Mouse (Mus musculus) gastrocnemius, postnatal 4 days (tissue): Measurements from ENCODE around the gene Rdh11. TPM values are rescaled to one million over a fixed set of nuclear protein-coding genes. Genes with fewer than 3 reads are reported as not detected.

ENCODE experiments used
- DNase-seq, 2 experiments: peaks; one replicate each; pipeline ENCODE4 v3.0.0; 2021 to 2022; ENCODE audit warnings: low spot score in 2 of 2, mixed read lengths in 2 of 2
- total RNA-seq, 2 experiments: library from RNA; stranded (reverse); gene quantifications; 2 replicates each; pipeline ENCODE4 v1.2.3; 2021

Rdh11 gene
- total RNA-seq, 2 experiments from 2014 or later, result 7.2 to 8.4 TPM

DNA sequence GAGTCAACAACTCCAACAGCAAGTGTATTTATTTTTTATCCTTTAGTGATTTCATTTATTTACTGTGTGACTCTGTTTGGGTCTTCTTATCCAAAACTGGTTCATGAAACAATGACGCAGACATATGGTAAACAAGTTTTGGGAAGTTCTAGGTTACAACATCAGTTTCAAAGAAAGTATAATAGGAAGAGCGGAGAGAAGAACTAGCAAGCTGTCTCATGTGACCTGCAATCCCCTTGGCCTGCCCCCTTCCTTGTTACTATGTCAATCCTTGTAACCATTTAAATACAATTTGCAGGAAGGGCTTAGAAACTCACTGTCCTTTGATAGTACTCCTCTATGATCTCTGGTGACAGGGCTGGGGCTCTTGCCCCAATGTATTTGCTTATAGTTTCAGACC lies 51.3 kb downstream of the Rdh11 start:
- no peak for DNase-seq

DNA sequence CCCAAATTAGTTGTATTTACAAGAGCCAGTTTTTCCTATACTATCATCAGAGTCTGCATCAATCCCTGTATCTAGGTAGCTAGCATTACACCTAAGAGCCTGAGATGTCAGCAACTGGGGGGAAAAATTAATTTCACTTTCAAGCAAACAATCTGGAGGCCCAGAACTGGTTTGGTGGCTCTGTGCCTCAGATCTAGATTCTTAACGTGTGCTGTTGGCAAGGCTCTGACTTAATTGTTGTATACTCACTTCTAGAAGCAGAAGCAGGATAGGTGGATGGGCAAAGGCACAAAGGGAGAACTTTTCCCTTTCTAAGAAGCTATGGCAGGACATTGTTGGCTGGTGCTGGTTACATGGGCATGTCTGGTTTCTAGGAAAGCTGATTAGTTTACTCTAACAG lies 52.7 kb downstream of the Rdh11 start:
- no peak for DNase-seq

DNA sequence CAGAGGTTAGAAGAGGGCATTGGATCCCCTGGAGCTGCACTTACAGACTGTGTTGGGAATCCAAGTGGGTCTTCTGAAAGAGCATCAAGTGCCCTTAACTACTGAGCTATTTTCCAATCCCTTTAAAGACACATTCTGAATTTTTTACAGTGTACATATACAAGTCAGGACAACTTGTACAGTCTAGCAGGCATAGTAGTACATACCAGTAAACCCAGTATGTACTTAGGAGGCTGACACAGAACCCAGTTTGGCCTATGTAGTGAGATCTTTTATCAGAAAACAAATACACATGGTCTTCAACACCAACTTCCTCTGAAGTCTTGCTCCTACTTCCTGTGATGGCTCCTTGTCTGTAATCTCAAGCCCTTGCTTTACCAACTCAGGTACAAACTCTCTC lies 53.1 kb downstream of the Rdh11 start:
- DNase-seq, result no peak

DNA sequence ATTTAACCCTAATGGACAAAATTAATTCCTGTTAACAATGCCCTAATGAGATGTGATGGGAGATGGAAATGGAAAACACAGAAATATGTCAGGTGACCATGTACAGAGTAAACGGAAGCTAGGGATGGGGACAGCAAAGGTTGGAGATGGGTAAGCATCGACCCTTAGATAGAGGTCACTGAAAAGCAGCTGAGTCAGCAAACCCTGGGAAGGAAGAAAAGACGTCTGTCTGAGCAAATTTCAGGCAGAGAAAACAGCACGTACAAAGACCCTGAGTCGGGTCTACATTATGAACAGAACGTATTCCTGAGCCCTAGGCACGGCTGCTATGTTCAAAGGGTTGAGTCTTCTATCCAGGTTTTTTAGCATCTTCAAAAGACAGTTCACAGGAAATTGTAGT lies 55.1 kb downstream of the Rdh11 start:
- no peak for DNase-seq

DNA sequence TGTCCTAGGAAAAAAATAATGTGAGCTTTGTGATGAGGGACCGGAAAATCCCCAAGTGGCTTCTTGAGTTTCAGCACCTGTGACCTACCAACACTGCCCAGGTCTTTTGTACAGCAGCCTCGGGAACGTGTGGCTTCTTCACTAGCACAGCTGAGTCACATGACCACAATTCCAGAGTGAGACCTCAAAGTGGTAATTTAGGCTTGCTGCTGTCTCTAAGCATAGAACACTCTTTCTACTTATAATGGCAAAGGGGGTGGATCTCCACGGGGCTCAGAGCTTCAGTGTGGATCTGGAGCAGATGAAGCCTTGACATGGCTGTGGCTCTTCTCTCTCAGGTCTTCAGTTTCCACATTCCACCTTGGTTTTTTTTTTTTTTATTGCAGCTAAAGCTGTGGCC lies 57.0 kb downstream of the Rdh11 start:
- DNase-seq, result no peak

DNA sequence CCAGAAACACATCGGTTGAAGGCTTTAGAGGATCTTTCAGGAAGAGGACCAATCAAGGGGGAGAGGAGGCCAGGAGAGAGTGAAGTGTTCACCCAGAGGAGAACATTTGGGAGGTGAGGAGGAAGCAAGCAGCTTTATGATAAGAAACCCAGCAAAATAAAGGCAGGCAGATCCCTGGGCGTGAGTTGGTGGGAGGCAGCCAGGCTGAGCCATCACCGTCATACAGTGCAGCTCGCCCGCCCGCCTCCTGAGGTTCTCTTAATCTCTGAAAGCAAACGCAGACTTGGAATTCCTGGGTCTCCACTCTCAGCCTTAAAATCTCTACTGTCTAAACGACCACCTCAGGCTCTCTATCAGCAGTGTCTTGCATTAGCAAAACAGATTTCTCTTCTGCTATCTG lies 57.4 kb downstream of the Rdh11 start:
- no peak for DNase-seq

DNA sequence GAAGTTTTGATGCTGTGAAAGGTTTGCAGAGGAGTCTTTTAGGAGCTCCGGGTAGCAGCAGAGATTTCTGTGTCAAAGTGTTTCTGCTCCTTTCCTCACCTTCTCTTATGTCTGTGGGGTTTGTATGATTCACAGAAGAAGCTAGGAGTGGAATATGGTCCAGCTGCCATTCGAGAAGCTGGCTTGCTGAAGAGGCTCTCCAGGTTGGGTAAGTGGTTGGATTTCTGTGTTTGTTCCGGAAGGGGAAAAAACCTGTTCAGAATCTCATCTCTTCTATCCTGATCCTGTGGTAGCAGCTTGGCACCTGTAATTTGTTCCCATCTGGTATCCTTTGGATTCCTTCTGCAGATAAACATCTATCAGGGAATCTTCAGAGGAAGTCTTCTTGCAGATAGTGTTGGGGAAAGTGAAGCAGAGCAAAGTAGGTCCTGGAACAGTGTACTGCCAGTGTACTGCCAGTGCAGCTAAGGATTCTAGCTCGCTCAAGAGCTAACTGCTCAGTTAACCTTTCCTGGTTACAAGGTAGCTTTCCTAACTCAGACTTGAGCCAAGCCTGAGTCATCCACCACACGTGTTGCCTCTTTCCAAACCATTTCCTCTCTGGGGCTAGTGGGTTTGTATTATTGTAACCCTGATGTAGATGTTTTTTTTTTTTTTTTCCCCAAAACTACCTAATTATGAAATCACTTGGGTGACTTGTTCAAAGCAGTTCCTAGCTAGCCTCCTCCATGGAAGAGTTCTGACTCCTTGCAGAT lies 60.2 kb downstream of the Rdh11 start:
- DNase-seq, result no peak

DNA sequence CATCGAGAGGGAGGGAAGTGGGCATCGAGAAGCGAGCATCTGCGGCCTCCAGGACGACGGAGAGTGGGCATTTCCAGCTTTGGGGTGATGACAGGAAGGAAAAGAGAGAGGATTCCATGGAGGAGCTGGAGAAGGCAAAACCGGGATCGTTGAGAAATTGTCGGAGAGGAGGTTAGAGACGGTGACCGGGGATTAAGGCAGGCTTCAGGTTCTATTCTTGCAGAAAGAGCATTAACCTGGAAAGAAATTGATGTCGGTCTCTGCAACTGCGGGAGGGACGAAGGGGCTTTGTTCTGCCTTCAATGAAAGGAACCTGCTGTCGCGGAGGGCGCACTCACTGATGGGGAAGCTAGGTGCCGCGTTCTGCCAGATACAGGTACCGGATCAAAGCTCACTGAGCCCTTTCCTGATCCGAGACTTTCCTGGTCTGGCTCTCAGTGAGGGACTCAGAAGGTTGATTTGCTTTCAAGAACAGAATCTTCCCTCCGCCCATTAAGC lies 60.9 kb downstream of the Rdh11 start:
- DNase-seq, result no peak

DNA sequence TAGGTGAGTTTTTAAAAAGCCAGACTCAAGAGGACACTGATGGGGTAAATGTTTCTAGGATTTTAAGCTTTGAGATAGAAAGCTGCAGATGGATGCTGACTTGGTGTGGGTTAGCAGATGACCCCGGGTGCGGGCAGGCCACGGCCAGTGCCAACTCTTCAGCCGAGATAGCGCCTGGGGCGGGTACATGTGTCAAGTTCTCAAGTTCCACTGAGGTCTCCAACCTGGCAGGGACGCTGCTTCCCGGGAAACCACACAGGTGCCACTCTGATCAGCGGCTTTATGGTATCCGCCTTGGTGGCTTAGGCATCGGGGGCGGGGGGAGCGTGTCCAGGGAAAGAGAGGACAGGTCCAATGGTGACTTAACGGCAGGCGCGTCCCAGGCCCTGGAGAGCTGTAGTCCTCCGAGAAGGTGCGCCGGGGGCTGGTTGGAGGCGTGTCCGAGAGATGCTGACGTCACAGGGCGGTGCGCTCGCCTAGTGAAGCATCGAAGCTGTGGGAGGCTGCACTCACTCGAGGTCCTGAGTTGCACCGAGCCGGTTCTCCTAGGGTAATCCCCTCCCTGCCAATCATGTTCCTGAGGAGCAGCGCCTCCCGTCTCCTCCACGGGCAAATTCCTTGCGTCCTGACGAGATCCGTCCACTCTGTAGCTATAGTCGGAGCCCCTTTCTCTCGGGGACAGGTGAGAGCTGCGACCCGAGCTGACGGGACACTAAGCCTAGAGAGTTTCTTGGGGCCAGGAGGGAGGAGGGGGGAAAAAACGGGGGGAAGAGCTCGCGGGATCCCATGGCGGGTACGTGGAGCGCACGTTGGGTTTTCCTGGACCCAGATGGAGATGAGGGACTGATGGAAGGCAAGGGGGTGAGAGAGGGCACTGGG lies 61.6 kb downstream of the Rdh11 start, which contains the start of gene Arg2:
Gene Arg2 (plus strand): TSS at position 479 of the 879 bp plus-strand sequence.
- peak in 1 of 2 experiments; percentile 34 for DNase-seq

Other genes with a start within 250 kb of the Rdh11 start
- 1 to 10 TPM; 7.7 to 8.0 TPM for gene Tmem229b, start 184.7 kb downstream of the Rdh11 start, total RNA-seq
- 1 to 10 TPM; 2.2 to 2.6 TPM for gene Plekhh1, start 163.1 kb downstream of the Rdh11 start, total RNA-seq
- gene Pigh, start 102.6 kb downstream of the Rdh11 start, total RNA-seq, result 1 to 10 TPM; 4.6 to 5.0 TPM
- under 1 TPM in 1 of 2 experiments, not detected in 1; 0.18 TPM for gene Arg2, start 61.5 kb downstream of the Rdh11 start, total RNA-seq
- gene Vti1b, start 19.6 kb downstream of the Rdh11 start, total RNA-seq, result 10 to 100 TPM; 49.1 to 54.9 TPM
- gene Rdh12, start 16.6 kb upstream of the Rdh11 start, total RNA-seq, result under 1 TPM; 0.21 to 0.54 TPM
- gene Zfyve26, start 104.0 kb upstream of the Rdh11 start, total RNA-seq, result 10 to 100 TPM; 27.7 to 29.0 TPM
- 1 to 10 TPM; 2.2 to 2.3 TPM for gene Rad51b, start 105.0 kb upstream of the Rdh11 start, total RNA-seq